Mouse (Mus musculus) G1E (cell line): ENCODE measurements at regions not wholly inside any gene's neighbourhood (a gene's known extent, or its start where the extent isn't known, plus 50 kb on each side); places are given as distances from the start of the nearest gene placed in this dataset.

Experiments used
- CTCF ChIP-seq: IDR thresholded peaks from 2 replicates; pipeline ENCODE4 v1.5.1; 2012; ENCODE audit warnings: low read depth, low read length, inconsistent platforms, mixed read lengths
- TAL1 ChIP-seq: conservative IDR thresholded peaks from 2 replicates; pipeline ENCODE4 v1.6.1; 2012; ENCODE audit warnings: low read depth, low read length, inconsistent platforms, mixed read lengths

GRCm38 (mm10) chr1:129057182-129057581, 215.9 kb upstream of the Thsd7b start:
- TF ChIP-seq TAL1 (no peak), CTCF (no peak)
